Mouse (Mus musculus) olfactory bulb, adult 2 months (tissue): ENCODE results near the gene Smarcb1. TPM values are rescaled to one million over a fixed set of nuclear protein-coding genes. Genes with fewer than 3 reads are reported as not detected.

ENCODE experiments used
- H3K27ac ChIP-seq: fragments of 200-500 bp; 2 replicates; pipeline ENCODE4 v1.5.1; 2012; ENCODE audit warnings: low read depth, low read length; ENCODE audit not compliant: insufficient read depth
- H3K4me1 ChIP-seq: fragments of 200-500 bp; 2 replicates; pipeline ENCODE4 v1.6.1; 2012; ENCODE audit warnings: low read length; ENCODE audit not compliant: control insufficient read depth, insufficient read depth
- H3K4me3 ChIP-seq: fragments of 200-500 bp; 2 replicates; pipeline ENCODE4 v1.5.1; 2012; ENCODE audit warnings: mild to moderate bottlenecking, low read depth, low read length, moderate library complexity; ENCODE audit not compliant: insufficient read depth
- CTCF ChIP-seq: fragments of 200-500 bp; IDR thresholded peaks from 2 replicates; pipeline ENCODE4 v1.5.1; 2012; ENCODE audit warnings: low read depth, mild to moderate bottlenecking, low read length, moderate library complexity; ENCODE audit not compliant: insufficient read depth
- POLR2A ChIP-seq: fragments of 200-500 bp; IDR thresholded peaks from 2 replicates; pipeline ENCODE4 v1.6.1; 2012; ENCODE audit warnings: mild to moderate bottlenecking, low read depth, low read length, moderate library complexity; ENCODE audit not compliant: insufficient read depth
- WGBS: fragments of 180-500 bp; shearing (Covaris S2); methylation state at CpG from one replicate; pipeline ENCODE4 v1.1.7; 2018; 5-methylcytosine and 5-hydroxymethylcytosine counted together
- polyA plus RNA-seq: library from polyadenylated mRNA; stranded (reverse); fragments of >200 nt; gene quantifications from 2 replicates; pipeline ENCODE4 v1.2.4, GENCODE M21; 2012; ENCODE audit warnings: low replicate concordance; ENCODE audit not compliant: missing spikeins, insufficient read depth, insufficient read length

Gene Smarcb1
- polyA plus RNA-seq, 1 experiment, result not detected

- no peak overlapping the region for H3K4me3 ChIP-seq
- TF ChIP-seq CTCF (no peak), POLR2A (no peak)
- 14% methylated on average over 11 of the region's 11 CpGs for WGBS
- H3K4me1 ChIP-seq, result peaks cover 13% of the 10 kb centered on the region
- peak overlapping the region; percentile 23 for H3K27ac ChIP-seq
These were observed 22.8 kb upstream of the Smarcb1 start for GRCm38 (mm10) chr10:75944066-75944772.

- Histone ChIP-seq H3K27ac (peak within 1 kb of the TSS; percentile 23), H3K4me3 (no peak within 1 kb of the TSS), H3K4me1 (peaks cover 15% of the 10 kb centered on the region)
- WGBS, result 85% methylated on average over 15 of the region's 15 CpGs
- TF ChIP-seq CTCF (no peak), POLR2A (no peak)
These were observed 21.5 kb upstream of the Smarcb1 start, which contains the start of gene Vpreb3 for GRCm38 (mm10) chr10:75942736-75943477. Gene Vpreb3, plus strand, starts transcription at chr10:75943057.

- H3K4me3 ChIP-seq, result no peak overlapping the region
- TF ChIP-seq POLR2A (no peak), CTCF (no peak)
- 78% methylated on average over 9 of the region's 9 CpGs for whole genome bisulfite sequencing
- H3K27ac ChIP-seq, result no peak overlapping the region
- H3K4me1 ChIP-seq, result peaks cover 24% of the 10 kb centered on the region
These were observed 19.8 kb upstream of the Smarcb1 start for GRCm38 (mm10) chr10:75941042-75941824.

- TF ChIP-seq CTCF (no peak), POLR2A (no peak)
- Histone ChIP-seq H3K27ac (no peak within 1 kb of the TSS), H3K4me3 (no peak within 1 kb of the TSS), H3K4me1 (peaks cover 24% of the 10 kb centered on the region)
- 88% methylated on average over 5 of the region's 5 CpGs for WGBS
These were observed 19.1 kb upstream of the Smarcb1 start, which contains the start of gene Gm867 for GRCm38 (mm10) chr10:75940520-75940919. Gene Gm867, minus strand, starts transcription at chr10:75940672.

- TF ChIP-seq POLR2A (no peak), CTCF (no peak)
- 43% methylated on average over 9 of the region's 9 CpGs for WGBS
- H3K4me3 ChIP-seq, result no peak overlapping the region
- H3K4me1 ChIP-seq, result peaks cover 24% of the 10 kb centered on the region
- H3K27ac ChIP-seq, result no peak overlapping the region
These were observed 18.2 kb upstream of the Smarcb1 start for GRCm38 (mm10) chr10:75939481-75940234.

GRCm38 (mm10) chr10:75937851-75938643, 16.6 kb upstream of the Smarcb1 start:
- H3K27ac ChIP-seq, result no peak overlapping the region
- TF ChIP-seq POLR2A (no peak), CTCF (no peak)
- WGBS, result 59% methylated on average over 10 of the region's 10 CpGs

GRCm38 (mm10) chr10:75936909-75937667, 15.7 kb upstream of the Smarcb1 start:
- H3K4me1 ChIP-seq, result peaks cover 30% of the 10 kb centered on the region
- 40% methylated on average over 18 of the region's 18 CpGs for WGBS
- TF ChIP-seq POLR2A, result no peak
- no peak for TF ChIP-seq CTCF
- H3K27ac ChIP-seq, result peak overlapping the region; percentile 29
- peak overlapping the region; percentile 42 for H3K4me3 ChIP-seq

More at GRCm38 (mm10) chr10:75937851-75938643, 16.6 kb upstream of the Smarcb1 start:
- Histone ChIP-seq H3K4me1 (peaks cover 24% of the 10 kb centered on the region), H3K4me3 (peak overlapping the region; percentile 14; the same call in 1 of the 2 replicates)
